Mouse (Mus musculus) right cerebral cortex, postnatal 36 days (tissue): ENCODE results near the gene Mrpl57.

Experiments used
- DNase-seq, 2 experiments: peaks; one replicate each; pipeline ENCODE4 v3.0.0; 2022; ENCODE audit warnings: low spot score in 2 of 2, mixed read lengths in 1 of 2

The Mrpl57 gene

GRCm38 (mm10) chr14:57859520-57859919, 33.5 kb downstream of the Mrpl57 start:
- no peak for DNase-seq

GRCm38 (mm10) chr14:57861987-57862412, 36.0 kb downstream of the Mrpl57 start:
- no peak for DNase-seq

GRCm38 (mm10) chr14:57863129-57863528, 37.1 kb downstream of the Mrpl57 start:
- DNase-seq: no peak

GRCm38 (mm10) chr14:57865256-57865655, 39.2 kb downstream of the Mrpl57 start:
- no peak for DNase-seq

GRCm38 (mm10) chr14:57866676-57867276, 40.7 kb downstream of the Mrpl57 start:
- no peak for DNase-seq

- no peak for DNase-seq
Observed at GRCm38 (mm10) chr14:57877921-57878320, 51.9 kb downstream of the Mrpl57 start.
